Comparison of ENCODE assay signal across 37 mouse cellular contexts in genomic region chr14:75301081-75301480, GRCm38 (mm10). TPM values are rescaled to one million over a fixed set of nuclear protein-coding genes. Genes with fewer than 3 reads are reported as not detected.
DNase-seq lines count a peak whose midpoint lies in the region; ATAC-seq lines count a peak whose summit lies in the region.
"Had no signal": no experiment of that assay in that cellular context is flagged by ENCODE, and none has a peak within 500 bp of the region (broad histone marks: within the 10 kb centered on the region; RNA-seq: fewer than 3 reads in every experiment).

No protein-coding gene starts in this region.

- H3K36me3 ChIP-seq in heart, embryonic 12.5 days, result no peaks in the 10 kb centered on the region
- no peaks in the 10 kb centered on the region for H3K36me3 ChIP-seq in midbrain, embryonic 15.5 days (replicated peaks)
- H3K36me3 ChIP-seq: embryonic facial prominence, embryonic 10.5 days; embryonic facial prominence, embryonic 15.5 days; forebrain, embryonic 12.5 days; heart, embryonic 13.5 days; intestine, embryonic 15.5 days; midbrain, embryonic 13.5 days; stomach, embryonic 15.5 days had no signal

- no peak overlapping the region for H3K27ac ChIP-seq in heart, embryonic 12.5 days (ENCODE audit: poor library complexity, severe bottlenecking)
- no peak overlapping the region for H3K27ac ChIP-seq in midbrain, embryonic 15.5 days
- H3K27ac ChIP-seq: embryonic facial prominence, embryonic 10.5 days; embryonic facial prominence, embryonic 15.5 days; forebrain, embryonic 12.5 days; heart, embryonic 13.5 days; intestine, embryonic 15.5 days; liver, embryonic 14.5 days; midbrain, embryonic 13.5 days; stomach, embryonic 15.5 days had no signal

- H3K9me3 ChIP-seq in heart, embryonic 12.5 days (replicated peaks), result no peaks in the 10 kb centered on the region
- no peaks in the 10 kb centered on the region for H3K9me3 ChIP-seq in midbrain, embryonic 15.5 days
- H3K9me3 ChIP-seq: embryonic facial prominence, embryonic 10.5 days; embryonic facial prominence, embryonic 15.5 days; forebrain, embryonic 12.5 days; heart, embryonic 13.5 days; intestine, embryonic 15.5 days; midbrain, embryonic 13.5 days; stomach, embryonic 15.5 days had no signal

- H3K4me3 ChIP-seq in heart, embryonic 12.5 days, result no peak overlapping the region
- H3K4me3 ChIP-seq in midbrain, embryonic 15.5 days, result no peak overlapping the region
- H3K4me3 ChIP-seq: embryonic facial prominence, embryonic 10.5 days; embryonic facial prominence, embryonic 15.5 days; forebrain, embryonic 12.5 days; heart, embryonic 13.5 days; intestine, embryonic 15.5 days; midbrain, embryonic 13.5 days; stomach, embryonic 15.5 days had no signal

- no peak overlapping the region for H3K4me2 ChIP-seq in heart, embryonic 12.5 days
- H3K4me2 ChIP-seq in midbrain, embryonic 15.5 days, result no peak overlapping the region
- H3K4me2 ChIP-seq: embryonic facial prominence, embryonic 15.5 days; forebrain, embryonic 12.5 days; heart, embryonic 13.5 days; intestine, embryonic 15.5 days; lung, embryonic 14.5 days; midbrain, embryonic 13.5 days; stomach, embryonic 15.5 days had no signal

- peak; percentile 15 to 25 for DNase-seq in heart, postnatal 10 days
- peak; percentile 81 for DNase-seq in 416B (ENCODE audit: low read depth)
- peak; percentile 10 for DNase-seq in CD4-positive, CD25-positive, alpha-beta regulatory T cell, adult 2 months (ENCODE audit: low read depth, low spot score)
- no peak for DNase-seq in yolk sac, embryonic 10.5 days (ENCODE audit: low spot score)
- DNase-seq in kidney, postnatal 10 days, result no peak
- DNase-seq: adrenal gland, adult 8-10 months; B cell, adult 2 months; cerebellum, adult 9-10 months; forebrain, postnatal 0 days; gastrocnemius, postnatal 10 days; heart, postnatal 14 days; kidney, adult 2 months; kidney, postnatal 4 days; layer of hippocampus, postnatal 36 days; liver; lung, embryonic 14.5 days; lung, postnatal 36 days; right cerebral cortex, postnatal 25 days; thymus, postnatal 14 days had no signal

- intact Hi-C loops in heart, postnatal 10 days (cut with DNase I), result no loop called here

- H3K9ac ChIP-seq in heart, embryonic 12.5 days, result no peak overlapping the region
- no peak overlapping the region for H3K9ac ChIP-seq in midbrain, embryonic 15.5 days
- H3K9ac ChIP-seq: embryonic facial prominence, embryonic 15.5 days; forebrain, embryonic 12.5 days; forebrain, postnatal 0 days; heart, embryonic 13.5 days; intestine, embryonic 15.5 days; liver, embryonic 14.5 days; lung, embryonic 14.5 days; midbrain, embryonic 13.5 days; stomach, embryonic 15.5 days had no signal

- ATAC-seq in heart, embryonic 12.5 days (ENCODE audit: insufficient number of reproducible peaks, low FRiP score), result no peak
- peak; percentile 43 for ATAC-seq in activated CD4-positive, CD25-positive, alpha-beta regulatory T cell, adult 4 months
- no peak for ATAC-seq in midbrain, embryonic 15.5 days (replicated peaks)
- ATAC-seq: forebrain, postnatal 0 days; hindbrain, embryonic 16.5 days; intestine, embryonic 15.5 days; midbrain, embryonic 13.5 days had no signal

- H3K27me3 ChIP-seq in heart, embryonic 12.5 days (replicated peaks), result no peaks in the 10 kb centered on the region
- no peaks in the 10 kb centered on the region for H3K27me3 ChIP-seq in midbrain, embryonic 15.5 days (replicated peaks)
- H3K27me3 ChIP-seq: embryonic facial prominence, embryonic 15.5 days; forebrain, embryonic 12.5 days; heart, embryonic 13.5 days; intestine, embryonic 15.5 days; midbrain, embryonic 13.5 days; stomach, embryonic 15.5 days had no signal

- WGBS in heart, embryonic 12.5 days, result 88% methylated on average over 1 of the region's 1 CpGs
- 96% methylated on average over 1 of the region's 1 CpGs for whole genome bisulfite sequencing in midbrain, embryonic 15.5 days

- peaks cover 5% of the 10 kb centered on the region; the same call in 1 of the 2 replicates for H3K4me1 ChIP-seq in heart, embryonic 12.5 days (replicated peaks)
- H3K4me1 ChIP-seq in midbrain, embryonic 15.5 days, result no peaks in the 10 kb centered on the region
- H3K4me1 ChIP-seq: embryonic facial prominence, embryonic 15.5 days; forebrain, embryonic 12.5 days; intestine, embryonic 15.5 days; midbrain, embryonic 13.5 days; stomach, embryonic 15.5 days had no signal

RNA-seq across cellular contexts. Expression of gene Zc3h13, which starts 16.9 kb away (rescaled TPM):
- total RNA-seq in heart, postnatal 10 days (2021), result 10 to 100 TPM; 23.6 to 25.4 TPM
- polyA plus RNA-seq in heart, embryonic 12.5 days (2016; fragmentation: Nextera tagmentation; extraction: Ambion mirVana), result 22.8 and 24.2 TPM in 2 replicates
- polyA plus RNA-seq in activated CD4-positive, CD25-positive, alpha-beta regulatory T cell, adult 4 months (2017; shearing (Covaris generic)), result 10 to 100 TPM; 15.0 to 19.2 TPM
- polyA plus RNA-seq in midbrain, embryonic 15.5 days (2015; fragmentation: Nextera tagmentation; extraction: Ambion mirVana), result 49.2 and 51.2 TPM in 2 replicates

RNA-seq across cellular contexts. Expression of gene Cpb2, which starts 59.0 kb away (rescaled TPM):
- total RNA-seq in heart, postnatal 10 days (2021), result not detected
- 0.15 and 0.87 TPM in 2 replicates for polyA plus RNA-seq in heart, embryonic 12.5 days (2016; fragmentation: Nextera tagmentation; extraction: Ambion mirVana)
- polyA plus RNA-seq in activated CD4-positive, CD25-positive, alpha-beta regulatory T cell, adult 4 months (2017; shearing (Covaris generic)), result not detected
- 0.11 TPM in 1 of 2 replicates, not detected in the other for polyA plus RNA-seq in midbrain, embryonic 15.5 days (2015; fragmentation: Nextera tagmentation; extraction: Ambion mirVana)
- total RNA-seq: adrenal gland, adult 8-10 months; forebrain, postnatal 0 days; gastrocnemius, postnatal 10 days; granulocyte monocyte progenitor cell, adult 5-6 weeks; heart, postnatal 14 days; layer of hippocampus, postnatal 36 days; megakaryocyte-erythroid progenitor cell, adult 5-6 weeks; monocyte, adult 5-6 weeks had no signal
- polyA plus RNA-seq: cortical plate, adult 2 months; embryonic facial prominence, embryonic 10.5 days; embryonic facial prominence, embryonic 15.5 days; forebrain, embryonic 12.5 days; forebrain, postnatal 0 days; hindbrain, embryonic 11.5 days; hindbrain, embryonic 16.5 days; limb, embryonic 11.5 days; lung, embryonic 14.5 days had no signal

Comparison
In these comparisons a context has a peak if more than half of its experiments do, and no peak if none do; other contexts are left out.
1. DNase-seq: peak in heart, postnatal 10 days (2 of 2), 416B (single experiment) and CD4-positive, CD25-positive, alpha-beta regulatory T cell, adult 2 months (single experiment); none in yolk sac, embryonic 10.5 days (single experiment) and kidney, postnatal 10 days (single experiment).